Mouse (Mus musculus): Measurements from ENCODE around the gene Nfib. TPM values are rescaled to one million over a fixed set of nuclear protein-coding genes. Genes with fewer than 3 reads are reported as not detected.
"Not testable (repeated sequence)": the region's sequence is repeated elsewhere in the genome, so short reads cannot be mapped to it uniquely, and the experiment has no call there.

Nfib gene
- polyA plus RNA-seq, 1 experiment from 2014 or later, result 113 TPM

DNA sequence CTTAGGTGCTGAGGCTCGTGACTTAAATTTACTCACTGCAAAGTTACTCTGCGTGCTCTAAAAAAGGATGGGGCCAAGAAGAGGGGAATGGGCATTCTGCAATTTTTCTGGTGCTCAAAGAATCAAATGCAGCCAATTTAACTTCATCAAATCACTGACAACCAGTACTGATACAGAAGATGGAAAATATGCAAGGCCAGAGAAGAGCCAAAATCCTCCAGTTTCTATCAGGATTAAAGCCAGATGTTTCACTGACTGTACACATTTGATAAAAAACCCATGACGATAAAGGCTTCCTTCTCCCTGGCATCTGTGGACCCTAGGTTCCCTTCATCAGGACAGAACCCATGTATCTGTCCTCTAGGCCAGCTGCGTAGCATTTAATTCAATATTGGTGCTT is 433.5 kb downstream of the Nfib start:
- 59% methylated on average over 4 of the region's 4 CpGs for WGBS
- H3K27ac ChIP-seq, result peak overlapping the region; percentile 79; the same call in 1 of the 2 replicates
- H3K36me3 ChIP-seq, result no peaks in the 10 kb centered on the region
- no peak overlapping the region for H3K4me3 ChIP-seq
- no peaks in the 10 kb centered on the region for H3K27me3 ChIP-seq
- no peaks in the 10 kb centered on the region for H3K9me3 ChIP-seq
- no peak overlapping the region for H3K9ac ChIP-seq
- H3K4me2 ChIP-seq, result no peak overlapping the region
- peaks cover 33% of the 10 kb centered on the region for H3K4me1 ChIP-seq
- no peak for ATAC-seq (ENCODE audit: insufficient number of reproducible peaks, low FRiP score, low TSS enrichment, low read depth)

DNA sequence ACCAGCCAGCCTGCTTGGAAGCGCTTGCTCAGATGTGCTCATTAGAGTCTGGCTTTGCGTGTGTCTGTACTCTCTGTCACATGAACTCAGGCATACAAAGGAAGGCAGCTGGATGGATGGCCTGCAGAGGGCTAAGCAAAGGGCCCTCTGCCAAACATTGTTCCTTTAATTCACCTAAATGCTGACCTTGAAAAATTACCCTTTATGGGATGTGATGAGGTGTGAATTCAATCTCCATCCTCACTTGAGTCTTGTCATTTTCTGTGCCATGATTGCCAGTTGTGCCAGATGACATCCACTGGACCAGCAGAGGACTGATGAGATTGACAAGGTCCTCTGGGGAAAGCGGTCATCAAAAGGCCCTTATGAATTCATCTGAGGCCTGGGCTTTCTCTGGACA is 434.0 kb downstream of the Nfib start:
- Histone ChIP-seq H3K9me3 (no peaks in the 10 kb centered on the region), H3K4me2 (no peak overlapping the region), H3K4me1 (peaks cover 33% of the 10 kb centered on the region), H3K9ac (no peak overlapping the region), H3K27ac (peak overlapping the region; percentile 79), H3K36me3 (no peaks in the 10 kb centered on the region), H3K4me3 (no peak overlapping the region), H3K27me3 (no peaks in the 10 kb centered on the region)
- WGBS, result 64% methylated on average over 3 of the region's 3 CpGs
- no peak for ATAC-seq (ENCODE audit: insufficient number of reproducible peaks, low FRiP score, low TSS enrichment, low read depth)

DNA sequence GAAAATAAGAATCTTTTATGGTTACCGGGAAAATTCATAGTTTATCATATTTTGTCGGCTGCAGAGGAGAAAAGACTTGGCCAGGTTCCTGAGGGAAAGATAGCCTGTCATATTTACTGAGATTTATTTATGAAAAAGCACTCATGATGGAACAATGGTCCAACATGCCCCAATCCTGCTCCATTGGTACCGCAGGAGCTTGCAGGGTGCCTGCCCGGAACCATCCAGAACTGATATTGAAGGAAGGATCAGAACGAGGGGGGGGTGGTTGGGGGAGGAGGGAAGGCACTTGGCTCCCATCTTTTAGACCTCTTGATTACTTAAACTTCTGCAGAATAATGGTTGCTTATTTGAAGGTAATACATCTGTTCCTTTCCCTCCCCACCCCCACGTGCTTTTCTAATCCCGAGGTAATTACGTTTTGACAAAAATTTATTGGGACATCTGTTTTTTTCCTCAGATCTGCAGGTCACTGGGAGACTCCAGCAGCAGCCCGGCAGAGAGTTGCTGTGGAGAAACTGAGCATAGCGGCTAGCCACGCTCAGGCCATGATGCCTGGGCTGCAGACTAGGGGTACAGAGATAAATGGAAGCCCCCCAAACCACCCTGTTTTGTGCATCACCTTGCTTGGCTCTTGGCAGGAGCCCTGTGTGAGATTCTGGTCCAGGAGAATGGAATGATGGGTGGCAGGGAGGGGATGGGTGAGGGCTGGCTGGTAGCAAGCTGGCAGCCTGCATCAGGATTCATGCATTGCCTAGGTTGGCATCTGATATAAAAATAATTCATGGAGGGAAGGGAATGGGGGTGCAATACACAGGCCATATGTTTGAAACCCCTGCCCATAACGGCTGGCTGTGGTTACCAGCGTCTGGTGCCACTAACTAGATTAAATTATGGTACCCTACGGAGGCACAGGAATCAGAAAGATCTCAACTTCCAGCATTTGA is 437.4 kb downstream of the Nfib start:
- H3K4me3 ChIP-seq, result no peak overlapping the region
- H3K27me3 ChIP-seq, result no peaks in the 10 kb centered on the region
- H3K27ac ChIP-seq, result no peak overlapping the region
- H3K9me3 ChIP-seq, result no peaks in the 10 kb centered on the region
- WGBS, result 31% methylated on average over 14 of the region's 14 CpGs
- no peaks in the 10 kb centered on the region for H3K36me3 ChIP-seq
- no peak overlapping the region for H3K4me2 ChIP-seq
- H3K9ac ChIP-seq, result no peak overlapping the region
- ATAC-seq (ENCODE audit: insufficient number of reproducible peaks, low FRiP score, low TSS enrichment, low read depth), result no peak
- peaks cover 38% of the 10 kb centered on the region for H3K4me1 ChIP-seq

GRCm38 (mm10) chr4:82266066-82266619 is 439.4 kb downstream of the Nfib start:
- H3K27ac ChIP-seq, result peak overlapping the region; percentile 61

GRCm38 (mm10) chr4:82258545-82258944 is 447.0 kb downstream of the Nfib start:
- H3K9me3 ChIP-seq; H3K36me3 ChIP-seq; ATAC-seq (ENCODE audit: insufficient number of reproducible peaks, low FRiP score, low TSS enrichment, low read depth); H3K27me3 ChIP-seq; H3K4me1 ChIP-seq; H3K4me2 ChIP-seq; H3K27ac ChIP-seq; H3K9ac ChIP-seq; H3K4me3 ChIP-seq: not testable (repeated sequence)
- WGBS, result 83% methylated on average over 1 of the region's 1 CpGs

More at GRCm38 (mm10) chr4:82266066-82266619, 439.4 kb downstream of the Nfib start:
- H3K4me3 ChIP-seq, result no peak overlapping the region
- H3K9ac ChIP-seq, result no peak overlapping the region
- H3K9me3 ChIP-seq, result no peaks in the 10 kb centered on the region
- H3K36me3 ChIP-seq, result no peaks in the 10 kb centered on the region
- H3K4me2 ChIP-seq, result no peak overlapping the region
- WGBS, result 58% methylated on average over 4 of the region's 4 CpGs
- no peaks in the 10 kb centered on the region for H3K27me3 ChIP-seq
- ATAC-seq (ENCODE audit: insufficient number of reproducible peaks, low FRiP score, low TSS enrichment, low read depth), result no peak
- H3K4me1 ChIP-seq, result peaks cover 24% of the 10 kb centered on the region

DNA sequence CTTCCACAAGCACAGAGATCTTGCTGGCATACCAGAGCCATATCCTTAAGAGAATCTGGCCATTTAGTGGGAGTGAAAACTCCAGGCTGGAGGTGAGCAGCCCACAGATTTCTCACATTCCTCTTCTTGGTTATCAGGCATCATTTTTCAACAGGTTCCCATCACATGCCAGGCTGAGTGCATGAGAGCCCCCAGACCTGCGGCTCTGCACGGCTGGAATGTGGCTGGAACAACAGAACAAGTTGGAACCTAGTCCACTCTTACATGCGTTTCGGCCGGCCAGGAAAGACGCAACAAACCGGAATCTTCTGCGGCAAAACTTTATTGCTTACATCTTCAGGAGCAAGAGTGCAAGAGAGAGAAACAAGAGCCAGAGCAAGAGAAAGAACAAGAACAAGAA is 453.5 kb downstream of the Nfib start:
- no peak for ATAC-seq (ENCODE audit: insufficient number of reproducible peaks, low FRiP score, low TSS enrichment, low read depth)
- Histone ChIP-seq H3K27me3 (no peaks in the 10 kb centered on the region), H3K9ac (no peak overlapping the region), H3K9me3 (no peaks in the 10 kb centered on the region), H3K4me3 (no peak overlapping the region), H3K36me3 (no peaks in the 10 kb centered on the region), H3K4me2 (no peak overlapping the region), H3K27ac (no peak overlapping the region; the same call in 1 of the 2 replicates), H3K4me1 (peaks cover 24% of the 10 kb centered on the region)
- 72% methylated on average over 8 of the region's 8 CpGs for WGBS

DNA sequence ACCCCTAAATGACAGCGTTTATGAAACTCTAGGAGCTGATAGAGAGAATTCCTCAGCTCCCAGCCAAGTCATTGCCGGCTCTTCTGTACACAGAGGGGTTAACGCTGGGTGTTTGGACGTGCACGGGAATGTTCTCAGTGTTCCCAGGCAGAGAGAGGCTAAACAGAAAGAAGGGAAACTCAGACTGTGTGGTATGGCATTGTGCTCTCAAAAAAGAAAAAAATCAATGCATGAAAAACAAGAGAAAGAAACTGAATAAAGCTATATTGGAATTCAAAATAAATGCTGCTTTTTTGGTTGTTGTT is 455.2 kb downstream of the Nfib start:
- peak; percentile 71; the same call in 1 of the 2 replicates for ATAC-seq (ENCODE audit: insufficient number of reproducible peaks, low FRiP score, low TSS enrichment, low read depth)
- Histone ChIP-seq H3K27ac (peak overlapping the region; percentile 89), H3K36me3 (no peaks in the 10 kb centered on the region), H3K27me3 (no peaks in the 10 kb centered on the region), H3K9ac (no peak overlapping the region), H3K4me1 (peaks cover 24% of the 10 kb centered on the region), H3K4me3 (no peak overlapping the region), H3K9me3 (no peaks in the 10 kb centered on the region), H3K4me2 (no peak overlapping the region)
- WGBS, result 17% methylated on average over 5 of the region's 5 CpGs

DNA sequence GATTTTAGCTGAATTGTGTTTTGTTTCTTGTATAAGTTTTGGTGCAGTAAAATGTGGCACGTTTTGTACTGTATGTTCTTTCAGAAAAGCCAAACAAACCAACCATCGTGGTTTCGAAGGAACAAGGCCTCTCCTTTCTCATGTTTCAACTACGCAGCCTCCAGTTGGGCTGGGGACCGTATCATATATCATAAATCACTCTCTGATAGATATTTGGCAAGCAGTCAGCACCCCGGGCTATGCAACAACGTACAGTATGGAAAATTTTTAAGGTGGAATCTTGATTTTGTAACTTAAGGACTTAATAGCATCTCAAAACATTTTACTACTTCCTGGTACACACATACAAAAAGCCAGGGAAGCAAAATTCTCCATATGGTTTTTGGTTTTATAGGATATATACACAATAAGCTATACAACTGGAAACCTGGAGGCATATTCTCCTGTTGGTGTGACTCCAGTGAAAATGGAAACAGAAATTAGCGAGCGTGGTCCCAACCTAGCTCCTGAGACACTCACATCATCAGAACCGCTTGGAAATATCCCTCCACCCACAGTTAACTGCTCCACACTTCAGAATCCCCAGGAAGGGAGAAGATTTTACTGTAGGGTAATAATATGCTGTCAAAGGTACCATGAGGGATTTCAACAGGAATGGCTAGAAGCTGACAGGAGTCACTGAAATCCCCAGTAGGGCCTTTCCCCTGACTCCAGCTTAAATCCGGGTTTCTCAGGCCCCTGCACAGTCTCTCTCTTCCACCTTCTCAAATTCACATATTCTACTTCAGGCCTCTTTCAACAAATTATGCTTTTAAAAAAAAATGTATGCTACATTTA is 455.8 kb downstream of the Nfib start:
- H3K4me2 ChIP-seq, result 0 out of 2 replicates have a peak overlapping the region, but pooled peaks have one; percentile 24

DNA sequence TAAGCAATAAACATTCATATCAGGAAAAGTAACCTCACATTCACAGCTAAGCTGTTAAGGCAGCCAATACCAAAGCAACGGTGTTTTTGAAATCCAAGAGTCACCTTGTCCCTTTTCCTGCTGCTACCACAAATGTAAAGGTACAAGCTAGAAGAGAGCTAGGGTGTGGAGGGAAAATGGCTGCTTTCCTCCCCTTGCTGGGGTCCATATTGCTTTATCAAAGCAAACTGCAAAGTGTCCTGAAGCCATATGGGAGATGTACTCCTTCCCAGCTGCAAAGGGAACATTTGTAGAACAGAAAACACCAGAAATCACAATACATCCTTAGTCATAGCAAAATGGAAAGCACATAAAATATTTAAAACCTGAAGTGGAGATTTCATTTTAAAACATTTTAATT is 456.6 kb downstream of the Nfib start:
- Histone ChIP-seq H3K4me3 (no peak overlapping the region), H3K4me2 (no peak overlapping the region), H3K9me3 (no peaks in the 10 kb centered on the region), H3K27me3 (no peaks in the 10 kb centered on the region), H3K9ac (no peak overlapping the region), H3K36me3 (no peaks in the 10 kb centered on the region), H3K4me1 (peaks cover 24% of the 10 kb centered on the region), H3K27ac (peak overlapping the region; percentile 89)
- 40% methylated on average over 1 of the region's 1 CpGs for WGBS
- ATAC-seq (ENCODE audit: insufficient number of reproducible peaks, low FRiP score, low TSS enrichment, low read depth), result no peak

More for the DNA sequence above, 455.8 kb downstream of the Nfib start:
- Histone ChIP-seq H3K36me3 (no peaks in the 10 kb centered on the region), H3K27ac (peak overlapping the region; percentile 89), H3K4me3 (no peak overlapping the region), H3K4me1 (peaks cover 24% of the 10 kb centered on the region), H3K9ac (no peak overlapping the region), H3K9me3 (no peaks in the 10 kb centered on the region), H3K27me3 (no peaks in the 10 kb centered on the region)
- 11% methylated on average over 11 of the region's 11 CpGs for WGBS
- peak; percentile 72; the same call in 1 of the 2 replicates for ATAC-seq (ENCODE audit: insufficient number of reproducible peaks, low FRiP score, low TSS enrichment, low read depth)

- no peaks in the 10 kb centered on the region for H3K9me3 ChIP-seq
- H3K36me3 ChIP-seq, result no peaks in the 10 kb centered on the region
- H3K4me2 ChIP-seq, result no peak overlapping the region
- no peaks in the 10 kb centered on the region for H3K27me3 ChIP-seq
- no peak for ATAC-seq (ENCODE audit: insufficient number of reproducible peaks, low FRiP score, low TSS enrichment, low read depth)
- WGBS, result 58% methylated on average over 5 of the region's 5 CpGs
- H3K4me3 ChIP-seq, result no peak overlapping the region
- H3K9ac ChIP-seq, result no peak overlapping the region
- H3K4me1 ChIP-seq, result peaks cover 24% of the 10 kb centered on the region
- peak overlapping the region; percentile 18; the same call in 1 of the 2 replicates for H3K27ac ChIP-seq
These were observed 457.5 kb downstream of the Nfib start for GRCm38 (mm10) chr4:82248031-82248430.

DNA sequence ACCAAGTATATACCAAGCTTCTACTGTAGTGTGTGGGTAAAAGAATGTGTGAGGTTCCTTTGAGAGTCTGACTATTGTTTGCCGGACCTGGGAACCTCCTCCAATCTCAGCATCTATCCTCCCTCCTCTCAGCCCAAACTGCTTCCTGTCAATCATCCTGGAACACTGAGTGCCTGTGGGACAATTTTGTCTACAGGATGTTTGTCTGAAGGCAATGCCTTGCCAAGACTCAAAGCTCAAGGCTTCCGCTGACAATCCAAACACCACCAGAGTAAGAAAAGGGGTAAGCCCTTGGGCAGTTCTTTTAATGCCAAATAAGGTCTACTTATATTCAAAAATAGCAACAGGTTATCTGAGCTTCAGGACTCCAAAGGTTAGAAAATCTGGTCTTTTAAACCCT is 459.3 kb downstream of the Nfib start:
- Histone ChIP-seq H3K4me3 (no peak overlapping the region), H3K4me1 (peaks cover 22% of the 10 kb centered on the region), H3K27ac (no peak overlapping the region), H3K9ac (no peak overlapping the region), H3K27me3 (no peaks in the 10 kb centered on the region), H3K36me3 (no peaks in the 10 kb centered on the region), H3K9me3 (no peaks in the 10 kb centered on the region), H3K4me2 (no peak overlapping the region)
- 74% methylated on average over 2 of the region's 2 CpGs for WGBS
- ATAC-seq (ENCODE audit: insufficient number of reproducible peaks, low FRiP score, low TSS enrichment, low read depth), result no peak

Data from limb, embryonic 15.5 days (tissue).